Mouse (Mus musculus): ENCODE results near the gene Itpkc. TPM values are rescaled to one million over a fixed set of nuclear protein-coding genes. Genes with fewer than 3 reads are reported as not detected.

The Itpkc gene
- total and polyA plus RNA-seq, 3 experiments: 4.0 to 8.1 (median 4.0) TPM

- Histone ChIP-seq H3K4me1 (ENCODE audit: control insufficient read depth in 1 of 2, insufficient read depth in 2 of 2) (peaks cover 15 to 62% of the 10 kb centered on the region in 2 experiments), H3K27ac (ENCODE audit: insufficient read depth, low read depth) (peak within 1 kb of the TSS; percentile 92), H3K4me2 (ENCODE audit: insufficient read depth, low read depth, poor library complexity, severe bottlenecking) (peak within 1 kb of the TSS; percentile 91), H3K9me3 (replicated peaks; ENCODE audit: low read length) (peaks cover 1% of the 10 kb centered on the region), H3K27me3 (replicated peaks) (no peaks in the 10 kb centered on the region), H3K9ac (ENCODE audit: insufficient read depth, low read depth) (peak within 1 kb of the TSS; percentile 98), H3K4me3 (replicated peaks in 1 of 3; ENCODE audit: low read depth in 2 of 3, low read length in 2 of 3, poor library complexity in 1 of 3) (peak within 1 kb of the TSS; percentile 91 to 95 (median 94)), H3K79me2 (replicated peaks; ENCODE audit: control insufficient read depth, extremely low read depth, insufficient read depth, poor library complexity, severe bottlenecking) (peaks cover 33% of the 10 kb centered on the region), H3K36me3 (replicated peaks in 1 of 2; ENCODE audit: control insufficient read depth in 1 of 2, insufficient read depth in 1 of 2, low read length in 1 of 2) (peaks cover 29 to 60% of the 10 kb centered on the region in 2 experiments)
- TF ChIP-seq IRF4 (IDR thresholded peaks at IDR 0.05; ENCODE audit: low read depth, low read length): no peak
- peak; percentile 76 for TF ChIP-seq ETS1 (conservative IDR thresholded peaks at IDR 0.05; ENCODE audit: low read depth, low read length)
- TF ChIP-seq E2F4 (IDR thresholded peaks at IDR 0.05; ENCODE audit: insufficient replicate concordance, low read depth, low read length): no peak
- no peak for TF ChIP-seq MEF2A (IDR thresholded peaks at IDR 0.05; ENCODE audit: borderline replicate concordance, low read depth, low read length)
- TF ChIP-seq MAX (IDR thresholded peaks at IDR 0.05; ENCODE audit: low read length): peak; percentile 99
- TF ChIP-seq POLR2AphosphoS2 (IDR thresholded peaks at IDR 0.05; ENCODE audit: low read depth, low read length): 0 out of 2 replicates have a peak, but pooled peaks have one; percentile 67
- TF ChIP-seq BHLHE40 (IDR thresholded peaks at IDR 0.05; ENCODE audit: low read depth, low read length): peak; percentile 94
- TF ChIP-seq ZC3H11A (IDR thresholded peaks at IDR 0.05; ENCODE audit: low read depth, low read length): no peak
- peak; percentile 94 for TF ChIP-seq JUND (conservative IDR thresholded peaks at IDR 0.05; ENCODE audit: low read depth, low read length)
- TF ChIP-seq CHD1 (IDR thresholded peaks at IDR 0.05; ENCODE audit: low read depth, low read length): peak; percentile 53
- TF ChIP-seq NELFE (IDR thresholded peaks at IDR 0.05; ENCODE audit: low read depth, low read length): peak; percentile 54
- TF ChIP-seq USF2 (conservative IDR thresholded peaks at IDR 0.05; ENCODE audit: low read depth, low read length): peak; percentile 99
- TF ChIP-seq MYC (IDR thresholded peaks at IDR 0.05; ENCODE audit: low read depth, low read length): peak; percentile 96
- no peak for TF ChIP-seq PAX5 (IDR thresholded peaks at IDR 0.05; ENCODE audit: low read length)
- TF ChIP-seq EP300 (IDR thresholded peaks at IDR 0.05; ENCODE audit: low read length): peak; percentile 55; the same call in 1 of the 2 replicates
- peak; percentile 60; the same call in 1 of the 2 replicates for TF ChIP-seq ZMIZ1 (IDR thresholded peaks at IDR 0.05; ENCODE audit: low read depth, low read length)
- no peak for TF ChIP-seq MAZ (IDR thresholded peaks at IDR 0.05; ENCODE audit: low read depth, low read length)
- TF ChIP-seq TCF12 (IDR thresholded peaks at IDR 0.05; ENCODE audit: low read depth, low read length): peak; percentile 83
- peak; percentile 81; the same call in 1 of the 2 replicates for TF ChIP-seq KAT2A (IDR thresholded peaks at IDR 0.05; ENCODE audit: insufficient replicate concordance, low read length)
- TF ChIP-seq MXI1 (IDR thresholded peaks at IDR 0.05; ENCODE audit: low read depth, low read length): peak; percentile 92
- TF ChIP-seq SIN3A (IDR thresholded peaks at IDR 0.05; ENCODE audit: low read length): peak; percentile 83; the same call in 1 of the 2 replicates
- TF ChIP-seq JUN (IDR thresholded peaks at IDR 0.05; ENCODE audit: insufficient read depth, low read depth, low read length): peak; percentile 90
- peak; percentile 85 for TF ChIP-seq TBP (conservative IDR thresholded peaks at IDR 0.05; ENCODE audit: low read depth, low read length)
- TF ChIP-seq GABPA (IDR thresholded peaks at IDR 0.05; ENCODE audit: insufficient replicate concordance, low read depth, low read length): no peak; the same call in 1 of the 2 replicates
- TF ChIP-seq UBTF (IDR thresholded peaks at IDR 0.05; ENCODE audit: low read depth, low read length): no peak
- TF ChIP-seq HCFC1 (IDR thresholded peaks at IDR 0.05; ENCODE audit: low read depth, low read length): peak; percentile 87
- no peak for TF ChIP-seq CHD2 (IDR thresholded peaks at IDR 0.05; ENCODE audit: low read length)
- TF ChIP-seq USF1 (IDR thresholded peaks at IDR 0.05; ENCODE audit: low read depth, low read length): peak; percentile 100
- peak; percentile 86 for TF ChIP-seq ELF1 (IDR thresholded peaks at IDR 0.05; ENCODE audit: low read depth, low read length)
- no peak for TF ChIP-seq SMC3 (IDR thresholded peaks at IDR 0.05; ENCODE audit: low read depth, low read length)
- no peak for TF ChIP-seq MAFK (IDR thresholded peaks at IDR 0.05; ENCODE audit: insufficient replicate concordance, low read length)
- TF ChIP-seq ZKSCAN1 (IDR thresholded peaks at IDR 0.05; ENCODE audit: borderline replicate concordance, low read depth, low read length): no peak
- no peak for TF ChIP-seq RCOR1 (conservative IDR thresholded peaks at IDR 0.05; ENCODE audit: low read depth, low read length)
- peak; percentile 80 for TF ChIP-seq POLR2A (IDR thresholded peaks at IDR 0.05; ENCODE audit: low read depth, low read length)
- peak; percentile 40; the same call in 1 of the 2 replicates for TF ChIP-seq NRF1 (IDR thresholded peaks at IDR 0.05; ENCODE audit: low read depth, low read length)
- TF ChIP-seq CTCF (conservative IDR thresholded peaks at IDR 0.05 in 1 of 2, IDR thresholded peaks at IDR 0.05 in 1 of 2; ENCODE audit: low read depth in 2 of 2, low read length in 2 of 2): no peak
- no peak for TF ChIP-seq RAD21 (IDR thresholded peaks at IDR 0.05; ENCODE audit: low read depth, low read length)
- no peak for TF ChIP-seq ZNF384 (IDR thresholded peaks at IDR 0.05; ENCODE audit: low read depth, low read length)
- in situ Hi-C loops (cut with MboI; ENCODE audit: low pct_ligation_motif_present, low pct_unique_long_range_greater_than_20kb, low sequenced_read_pairs) (no loop called here), dilution Hi-C loops (cut with MboI; ENCODE audit: extremely low pct_ligation_motif_present, extremely low pct_unique_long_range_greater_than_20kb, low sequenced_read_pairs) (no loop called here)
- peak; percentile 100 for DNase-seq (ENCODE audit: extremely low read depth)
Observed at GRCm38 (mm10) chr7:27195681-27196611, 32.5 kb downstream of the Itpkc start, which contains the start of the genes BC024978 and Snrpa. BC024978 (plus strand) TSS chr7:27195781. Snrpa (minus strand) TSS chr7:27196271.
